Mouse (Mus musculus) forebrain, embryonic 11.5 days (tissue): ENCODE measurements around the gene Angptl8. TPM values are rescaled to one million over a fixed set of nuclear protein-coding genes. Genes with fewer than 3 reads are reported as not detected.
A peak's percentile ranks its signal among the peaks of the same experiment; 100 is the strongest.

Source experiments
- ATAC-seq: fragments of 200-750 bp; cut with Nextera tagmentation; replicated peaks from 2 replicates; pipeline ENCODE4 v1.8.0; 2017; ENCODE audit warnings: moderate TSS enrichment; ENCODE audit not compliant: low FRiP score
- DNase-seq: peaks from one replicate; pipeline ENCODE4 v3.0.0-alpha.2; 2017; ENCODE audit warnings: low spot score
- H3K27ac ChIP-seq: fragments of 300-500 bp; sonication (generic); 2 replicates; pipeline ENCODE4 v1.5.1; 2014; ENCODE audit warnings: low read depth, low read length
- H3K27me3 ChIP-seq: fragments of 300-500 bp; sonication (generic); 2 replicates; pipeline ENCODE4 v1.6.1; 2014; ENCODE audit warnings: mild to moderate bottlenecking, low read length, mixed read lengths; ENCODE audit not compliant: control insufficient read depth, insufficient read depth
- H3K36me3 ChIP-seq: fragments of 300-500 bp; sonication (generic); 2 replicates; pipeline ENCODE4 v1.6.1; 2014; ENCODE audit warnings: mild to moderate bottlenecking, low read length, moderate library complexity, mixed read lengths; ENCODE audit not compliant: control insufficient read depth, insufficient read depth
- H3K4me1 ChIP-seq: fragments of 300-500 bp; sonication (generic); replicated peaks from 2 replicates; pipeline ENCODE4 v1.6.1; 2014; ENCODE audit warnings: low read length, mixed read lengths; ENCODE audit not compliant: control insufficient read depth, insufficient read depth
- H3K4me2 ChIP-seq: fragments of 300-500 bp; sonication (generic); 2 replicates; pipeline ENCODE4 v1.6.1; 2014; ENCODE audit warnings: low read depth, mild to moderate bottlenecking, low read length, moderate library complexity, mixed read lengths; ENCODE audit not compliant: severe bottlenecking
- H3K4me3 ChIP-seq: fragments of 300-500 bp; sonication (generic); 2 replicates; pipeline ENCODE4 v1.5.1; 2014; ENCODE audit warnings: low read depth, low read length
- H3K9ac ChIP-seq: fragments of 300-500 bp; sonication (generic); 2 replicates; pipeline ENCODE4 v1.6.1; 2014; ENCODE audit warnings: low read length
- H3K9me3 ChIP-seq: fragments of 300-500 bp; sonication (generic); 2 replicates; pipeline ENCODE4 v1.6.1; 2016; ENCODE audit warnings: low read length, mixed read lengths; ENCODE audit not compliant: control insufficient read depth
- WGBS: fragments of 180-500 bp; shearing (Covaris S2); extraction: QIAGEN DNeasy Blood & Tissue Kit; methylation state at CpG from one replicate; pipeline ENCODE4 v1.1.7; 2014; 5-methylcytosine and 5-hydroxymethylcytosine counted together
- microRNA-seq: library from miRNA; unstranded; fragments of <30 nt; microRNA quantifications from one replicate; pipeline ENCODE4, GENCODE M21; 2016; ENCODE audit not compliant: insufficient number of aligned reads
- polyA plus RNA-seq: library from polyadenylated mRNA; unstranded; fragments of >200 nt; fragmentation: Nextera tagmentation; extraction: Ambion mirVana; gene quantifications from 2 replicates; pipeline ENCODE4 v1.2.1, GENCODE M21; 2014

Angptl8 gene
- polyA plus RNA-seq, 1 experiment from 2014 or later, result 0.60 TPM

DNA sequence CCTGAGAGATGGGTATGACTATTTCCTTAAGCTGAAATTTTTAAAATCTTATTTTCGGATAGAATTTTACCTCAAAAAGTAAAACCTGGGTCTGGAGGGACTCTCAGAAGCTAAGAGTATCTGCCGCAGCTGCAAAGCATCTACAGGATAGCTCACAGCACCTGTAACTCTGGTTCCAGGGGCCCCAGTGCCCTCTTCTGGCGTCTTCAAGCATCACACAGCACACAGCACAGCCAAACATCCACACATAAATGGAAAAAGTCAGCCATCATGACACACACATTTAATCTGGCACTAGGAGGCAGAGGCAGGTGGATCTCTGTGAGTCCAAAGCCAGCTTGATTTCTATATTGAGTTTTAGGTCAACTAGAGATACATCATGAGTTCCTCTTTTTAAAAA is 41.3 kb downstream of the Angptl8 start:
- Histone ChIP-seq H3K27ac (no peak overlapping the region), H3K4me3 (no peak overlapping the region), H3K4me1 (no peaks in the 10 kb centered on the region), H3K9ac (no peak overlapping the region), H3K27me3 (no peaks in the 10 kb centered on the region), H3K36me3 (no peaks in the 10 kb centered on the region), H3K4me2 (no peak overlapping the region), H3K9me3 (no peaks in the 10 kb centered on the region)
- WGBS, result 66% methylated on average over 3 of the region's 3 CpGs
- ATAC-seq (no peak), DNase-seq (no peak)

Small RNAs within 50 kb of the gene (microRNA-seq; reads per million reads assigned to microRNA genes)
- 8.4 reads per million, percentile 1 among the genes with 10 or more reads in this experiment for gene Mir7083

Other genes with a start within 250 kb of the Angptl8 start
- 51.0 and 57.5 TPM in 2 replicates for gene Timm29, start 242.8 kb upstream of the Angptl8 start, polyA plus RNA-seq
- 15.5 and 16.0 TPM in 2 replicates for gene Yipf2, start 242.7 kb upstream of the Angptl8 start, polyA plus RNA-seq
- gene Smarca4, start 219.3 kb upstream of the Angptl8 start, polyA plus RNA-seq, result 191 and 197 TPM in 2 replicates
- 23.2 and 23.7 TPM in 2 replicates for gene Ldlr, start 112.0 kb upstream of the Angptl8 start, polyA plus RNA-seq
- gene Spc24, start 75.2 kb upstream of the Angptl8 start, polyA plus RNA-seq, result 138 and 162 TPM in 2 replicates
- gene Kank2, start 36.8 kb upstream of the Angptl8 start, polyA plus RNA-seq, result 5.1 and 5.9 TPM in 2 replicates
- gene Dock6, start 17.1 kb downstream of the Angptl8 start, polyA plus RNA-seq, result 25.5 and 27.5 TPM in 2 replicates
- 7.5 and 8.7 TPM in 2 replicates for gene Rab3d, start 82.7 kb downstream of the Angptl8 start, polyA plus RNA-seq
- 4.4 and 4.5 TPM in 2 replicates for gene Ccdc159, start 92.0 kb downstream of the Angptl8 start, polyA plus RNA-seq
- 30.3 and 31.0 TPM in 2 replicates for gene Tmem205, start 92.0 kb downstream of the Angptl8 start, polyA plus RNA-seq
- gene Plppr2, start 101.5 kb downstream of the Angptl8 start, polyA plus RNA-seq, result 24.2 and 27.1 TPM in 2 replicates
- gene Swsap1, start 120.2 kb downstream of the Angptl8 start, polyA plus RNA-seq, result 18.5 and 22.2 TPM in 2 replicates
- 6.7 and 7.0 TPM in 2 replicates for gene Epor, start 128.0 kb downstream of the Angptl8 start, polyA plus RNA-seq
- 1.1 and 3.4 TPM in 2 replicates for gene Rgl3, start 153.9 kb downstream of the Angptl8 start, polyA plus RNA-seq
- 4.2 and 6.9 TPM in 2 replicates for gene Ccdc151, start 167.1 kb downstream of the Angptl8 start, polyA plus RNA-seq
- gene Prkcsh, start 167.3 kb downstream of the Angptl8 start, polyA plus RNA-seq, result 86.9 and 94.3 TPM in 2 replicates
- 53.5 and 60.0 TPM in 2 replicates for gene Elavl3, start 216.5 kb downstream of the Angptl8 start, polyA plus RNA-seq
- gene Gm49318, start 235.7 kb downstream of the Angptl8 start, polyA plus RNA-seq, result not detected in 2 replicates
- gene Zfp653, start 235.9 kb downstream of the Angptl8 start, polyA plus RNA-seq, result 10.9 and 11.8 TPM in 2 replicates
- gene Ecsit, start 249.9 kb downstream of the Angptl8 start, polyA plus RNA-seq, result 34.6 and 39.6 TPM in 2 replicates